Mouse (Mus musculus) heart, postnatal 0 days (tissue): ENCODE measurements around the gene Fam20a. TPM values are rescaled to one million over a fixed set of nuclear protein-coding genes. Genes with fewer than 3 reads are reported as not detected.
A peak's percentile ranks its signal among the peaks of the same experiment; 100 is the strongest.

ENCODE experiments used
- ATAC-seq: fragments of 200-750 bp; cut with Nextera tagmentation; 2 replicates; pipeline ENCODE4 v1.8.0; 2017; ENCODE audit warnings: low read depth, moderate number of reproducible peaks, moderate library complexity; ENCODE audit not compliant: insufficient read depth
- DNase-seq: peaks from one replicate; pipeline ENCODE4 v3.0.0-alpha.2; 2016; ENCODE audit warnings: low spot score
- H3K27ac ChIP-seq: fragments of 300-500 bp; sonication (generic); 2 replicates; pipeline ENCODE4 v1.5.1; 2014; ENCODE audit warnings: low read depth, mild to moderate bottlenecking
- H3K27me3 ChIP-seq: fragments of 300-500 bp; sonication (generic); 2 replicates; pipeline ENCODE4 v1.6.1; 2014; ENCODE audit warnings: low read length, mixed read lengths; ENCODE audit not compliant: control insufficient read depth, insufficient read depth
- H3K36me3 ChIP-seq: fragments of 300-500 bp; sonication (generic); replicated peaks from 2 replicates; pipeline ENCODE4 v1.6.1; 2014; ENCODE audit warnings: low read length, mixed read lengths; ENCODE audit not compliant: control insufficient read depth, insufficient read depth
- H3K4me1 ChIP-seq: fragments of 300-500 bp; sonication (generic); 2 replicates; pipeline ENCODE4 v1.6.1; 2014; ENCODE audit warnings: antibody characterized with exemption; ENCODE audit not compliant: control insufficient read depth, insufficient read depth
- H3K4me2 ChIP-seq: fragments of 300-500 bp; sonication (generic); 2 replicates; pipeline ENCODE4 v1.6.1; 2014; ENCODE audit warnings: low read depth, mild to moderate bottlenecking, low read length, moderate library complexity
- H3K4me3 ChIP-seq: fragments of 300-500 bp; sonication (generic); 2 replicates; pipeline ENCODE4 v1.5.1; 2014; ENCODE audit warnings: low read depth, low read length
- H3K9ac ChIP-seq: fragments of 300-500 bp; sonication (generic); replicated peaks from 2 replicates; pipeline ENCODE4 v1.6.1; 2014; ENCODE audit warnings: low read depth, low read length, mixed read lengths
- H3K9me3 ChIP-seq: fragments of 300-500 bp; sonication (generic); replicated peaks from 2 replicates; pipeline ENCODE4 v1.6.1; 2016; ENCODE audit warnings: low read length; ENCODE audit not compliant: control insufficient read depth
- CTCF ChIP-seq: IDR thresholded peaks from 2 replicates; pipeline ENCODE4 v1.5.1; 2016; ENCODE audit warnings: antibody characterized with exemption, control low read depth, low read depth
- EP300 ChIP-seq: IDR thresholded peaks from 2 replicates; pipeline ENCODE4 v1.6.1; 2016; ENCODE audit warnings: antibody characterized with exemption, low read depth
- WGBS: fragments of 180-500 bp; shearing (Covaris S2); extraction: QIAGEN DNeasy Blood & Tissue Kit; methylation state at CpG from one replicate; pipeline ENCODE4 v1.1.7; 2014; 5-methylcytosine and 5-hydroxymethylcytosine counted together
- polyA plus RNA-seq: library from polyadenylated mRNA; unstranded; fragments of >200 nt; fragmentation: Nextera tagmentation; extraction: Ambion mirVana; gene quantifications from 2 replicates; pipeline ENCODE4 v1.2.1, GENCODE M21; 2015
- total RNA-seq: library from RNA; depleted of rRNA; stranded (reverse); fragments of >200 nt; gene quantifications from 2 replicates; pipeline ENCODE4 v1.2.3, GENCODE M21; 2014; ENCODE audit warnings: low replicate concordance

Gene Fam20a
- total and polyA plus RNA-seq, 2 experiments from 2014 or later, result 3.0 to 6.8 TPM

GRCm38 (mm10) chr11:109736406-109736805 lies 14.3 kb upstream of the Fam20a start:
- ATAC-seq (no peak), DNase-seq (no peak)
- no peaks in the 10 kb centered on the region for H3K27me3 ChIP-seq
- no peak overlapping the region for H3K27ac ChIP-seq
- H3K9ac ChIP-seq, result no peak overlapping the region
- H3K4me1 ChIP-seq, result no peaks in the 10 kb centered on the region
- H3K9me3 ChIP-seq, result no peaks in the 10 kb centered on the region
- H3K4me3 ChIP-seq, result no peak overlapping the region
- 74% methylated on average over 3 of the region's 3 CpGs for WGBS
- TF ChIP-seq EP300 (no peak), CTCF (no peak)
- H3K36me3 ChIP-seq, result no peaks in the 10 kb centered on the region
- H3K4me2 ChIP-seq, result no peak overlapping the region

DNA sequence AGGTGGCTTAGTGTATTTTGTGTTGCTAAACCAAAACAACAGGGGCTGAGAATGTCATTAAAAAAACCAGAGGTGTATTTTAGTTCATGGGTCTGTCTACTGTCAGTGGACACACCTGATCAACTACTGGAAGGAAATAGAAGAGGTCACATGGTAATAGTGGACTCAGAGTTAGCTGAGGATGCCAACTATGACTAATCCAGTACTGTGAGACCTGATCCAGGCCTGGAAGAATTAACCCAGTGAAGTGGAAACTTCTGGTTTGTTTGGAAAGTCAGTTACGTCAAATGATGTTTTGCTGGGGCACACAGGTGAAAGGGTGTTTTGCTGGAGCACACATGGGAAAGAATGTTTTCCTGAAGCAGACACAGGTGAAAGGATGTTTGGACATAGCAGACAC lies 12.3 kb upstream of the Fam20a start:
- Histone ChIP-seq H3K27me3 (no peaks in the 10 kb centered on the region), H3K9ac (no peak overlapping the region), H3K36me3 (no peaks in the 10 kb centered on the region), H3K9me3 (no peaks in the 10 kb centered on the region), H3K4me1 (no peaks in the 10 kb centered on the region), H3K27ac (no peak overlapping the region), H3K4me3 (no peak overlapping the region), H3K4me2 (no peak overlapping the region)
- DNase-seq (no peak), ATAC-seq (no peak)
- TF ChIP-seq CTCF (no peak), EP300 (no peak)
- 97% methylated on average over 1 of the region's 1 CpGs for whole genome bisulfite sequencing

GRCm38 (mm10) chr11:109732726-109733438 lies 10.8 kb upstream of the Fam20a start:
- Histone ChIP-seq H3K4me3 (no peak overlapping the region), H3K27ac (no peak overlapping the region), H3K9ac (no peak overlapping the region), H3K4me2 (no peak overlapping the region), H3K9me3 (no peaks in the 10 kb centered on the region), H3K4me1 (no peaks in the 10 kb centered on the region), H3K27me3 (no peaks in the 10 kb centered on the region), H3K36me3 (no peaks in the 10 kb centered on the region)
- ATAC-seq, result no peak
- DNase-seq, result no peak
- WGBS, result 71% methylated on average over 8 of the region's 8 CpGs
- TF ChIP-seq EP300 (no peak), CTCF (no peak)

GRCm38 (mm10) chr11:109728371-109728770 lies 6.3 kb upstream of the Fam20a start:
- Histone ChIP-seq H3K9me3 (no peaks in the 10 kb centered on the region), H3K27me3 (no peaks in the 10 kb centered on the region), H3K36me3 (no peaks in the 10 kb centered on the region), H3K4me1 (no peaks in the 10 kb centered on the region), H3K9ac (no peak overlapping the region), H3K4me3 (no peak overlapping the region), H3K4me2 (no peak overlapping the region), H3K27ac (no peak overlapping the region)
- TF ChIP-seq EP300, result no peak
- TF ChIP-seq CTCF, result no peak
- ATAC-seq, result no peak
- WGBS, result 71% methylated on average over 3 of the region's 3 CpGs
- DNase-seq, result no peak

GRCm38 (mm10) chr11:109722711-109723110 lies 632 bp upstream of the Fam20a start:
- Histone ChIP-seq H3K36me3 (no peaks in the 10 kb centered on the region), H3K9me3 (no peaks in the 10 kb centered on the region), H3K9ac (no peak overlapping the region), H3K4me3 (peak overlapping the region; percentile 54; the same call in 1 of the 2 replicates), H3K4me1 (peaks cover 5% of the 10 kb centered on the region; the same call in 1 of the 2 replicates), H3K4me2 (0 out of 2 replicates have a peak overlapping the region, but pooled peaks have one; percentile 85), H3K27me3 (no peaks in the 10 kb centered on the region), H3K27ac (no peak overlapping the region)
- ATAC-seq (peak; percentile 21), DNase-seq (peak; percentile 56)
- TF ChIP-seq EP300, result no peak
- no peak for TF ChIP-seq CTCF
- WGBS, result 30% methylated on average over 4 of the region's 4 CpGs
